Mouse (Mus musculus) hindbrain, embryonic 10.5 days (tissue): ENCODE measurements around the gene Ccdc78. TPM values are rescaled to one million over a fixed set of nuclear protein-coding genes. Genes with fewer than 3 reads are reported as not detected.
"Not testable (repeated sequence)": the region's sequence is repeated elsewhere in the genome, so short reads cannot be mapped to it uniquely, and the experiment has no call there.

Experiments
- DNase-seq: peaks from one replicate; pipeline ENCODE4 v3.0.0-alpha.2; 2017; ENCODE audit warnings: low spot score
- H3K27ac ChIP-seq: fragments of 300-500 bp; sonication (generic); 2 replicates; pipeline ENCODE4 v1.5.1; 2016; ENCODE audit warnings: mild to moderate bottlenecking, moderate library complexity
- H3K27me3 ChIP-seq: fragments of 300-500 bp; sonication (generic); 2 replicates; pipeline ENCODE4 v1.6.1; 2016; ENCODE audit warnings: mild to moderate bottlenecking; ENCODE audit not compliant: poor library complexity, insufficient read depth, severe bottlenecking
- H3K36me3 ChIP-seq: fragments of 300-500 bp; sonication (generic); 2 replicates; pipeline ENCODE4 v1.6.1; 2016; ENCODE audit warnings: mild to moderate bottlenecking, moderate library complexity
- H3K4me1 ChIP-seq: fragments of 300-500 bp; sonication (generic); replicated peaks from 2 replicates; pipeline ENCODE4 v1.6.1; 2016; ENCODE audit warnings: mild to moderate bottlenecking
- H3K4me3 ChIP-seq: fragments of 300-500 bp; sonication (generic); 2 replicates; pipeline ENCODE4 v1.5.1; 2016; ENCODE audit warnings: mild to moderate bottlenecking, moderate library complexity
- H3K9me3 ChIP-seq: fragments of 300-500 bp; sonication (generic); 2 replicates; pipeline ENCODE4 v1.6.1; 2016; ENCODE audit warnings: mild to moderate bottlenecking, moderate library complexity
- WGBS: fragments of 180-500 bp; shearing (Covaris S2); methylation state at CpG from one replicate; pipeline ENCODE4 v1.1.7; 2016; 5-methylcytosine and 5-hydroxymethylcytosine counted together
- polyA plus RNA-seq: library from polyadenylated mRNA; unstranded; fragments of >200 nt; fragmentation: Nextera tagmentation; extraction: Ambion mirVana; gene quantifications from 2 replicates; pipeline ENCODE4 v1.2.1, GENCODE M21; 2016

Gene Ccdc78
- polyA plus RNA-seq, 1 experiment from 2014 or later, result 0.95 TPM

GRCm38 (mm10) chr17:25807452-25807851 lies 21.1 kb downstream of the Ccdc78 start:
- H3K27ac ChIP-seq, result not testable (repeated sequence)
- H3K4me1 ChIP-seq, result peaks cover 59% of the 10 kb centered on the region
- WGBS, result 44% methylated on average over 2 of the region's 2 CpGs

GRCm38 (mm10) chr17:25808028-25808427 lies 21.6 kb downstream of the Ccdc78 start:
- H3K27me3 ChIP-seq, result peaks cover 57% of the 10 kb centered on the region
- peaks cover 57% of the 10 kb centered on the region for H3K4me1 ChIP-seq
- peak overlapping the region; percentile 97 for H3K27ac ChIP-seq
- no peaks in the 10 kb centered on the region for H3K36me3 ChIP-seq
- no peaks in the 10 kb centered on the region for H3K9me3 ChIP-seq
- peak overlapping the region; percentile 87 for H3K4me3 ChIP-seq
- WGBS, result 39% methylated on average over 5 of the region's 5 CpGs
- no peak for DNase-seq

More at GRCm38 (mm10) chr17:25807452-25807851, 21.1 kb downstream of the Ccdc78 start:
- DNase-seq, H3K4me3 ChIP-seq, H3K9me3 ChIP-seq, H3K36me3 ChIP-seq: not testable (repeated sequence)
- H3K27me3 ChIP-seq, result peaks cover 52% of the 10 kb centered on the region

DNA sequence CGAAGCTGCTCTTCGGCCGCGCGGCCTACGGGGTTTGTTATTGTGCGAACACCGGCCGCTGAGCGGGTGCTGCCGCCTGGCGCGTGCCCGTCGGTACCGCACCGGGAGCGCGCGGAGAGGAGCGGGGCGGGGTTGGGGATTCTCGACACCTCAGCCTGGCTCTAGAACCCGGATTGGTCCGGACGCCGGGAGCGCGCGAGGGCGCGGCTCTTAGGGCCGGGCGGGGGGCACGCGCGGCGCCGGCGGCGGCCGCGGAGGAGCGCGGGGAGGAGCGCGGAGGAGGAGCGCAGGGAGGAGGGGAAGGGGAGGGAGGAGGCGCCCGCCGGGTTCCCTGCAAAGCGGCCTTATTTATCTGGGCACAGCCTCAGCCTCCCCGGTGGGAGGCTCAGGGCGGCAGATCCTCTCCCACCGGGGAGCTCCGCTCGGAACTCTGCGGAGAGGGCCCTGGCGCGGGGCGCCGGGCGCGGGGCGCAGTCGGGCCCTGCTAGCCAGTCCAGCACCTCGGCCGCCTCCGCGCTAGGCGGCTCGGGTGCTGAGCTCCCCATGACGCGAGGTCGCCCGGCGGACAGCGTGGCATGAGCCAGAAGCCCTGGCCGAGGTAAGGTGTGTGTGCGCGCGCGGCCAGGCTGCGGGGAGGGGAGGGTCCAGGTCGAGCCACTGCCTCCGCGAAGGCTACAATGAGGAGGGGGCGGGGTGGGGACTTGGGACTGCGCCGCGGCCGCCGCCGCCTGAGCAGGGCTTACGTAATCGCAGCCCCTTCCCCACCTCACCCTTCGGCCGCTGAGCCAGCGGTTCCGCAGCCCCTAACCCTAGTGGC lies 22.6 kb downstream of the Ccdc78 start, which contains the start of gene Fbxl16:
TSS of gene Fbxl16 (plus strand) at position 297 of the 817 bp plus-strand sequence.
- DNase-seq, result peak; percentile 86
- Histone ChIP-seq H3K27me3 (peaks cover 62% of the 10 kb centered on the region), H3K9me3 (no peaks in the 10 kb centered on the region), H3K4me3 (peak within 1 kb of the TSS; percentile 87), H3K36me3 (no peaks in the 10 kb centered on the region), H3K27ac (peak within 1 kb of the TSS; percentile 97), H3K4me1 (peaks cover 53% of the 10 kb centered on the region)
- WGBS, result under 1% methylated on average over 95 of the region's 100 CpGs

- Histone ChIP-seq H3K4me3 (peak overlapping the region; percentile 87), H3K36me3 (no peaks in the 10 kb centered on the region), H3K27ac (peak overlapping the region; percentile 97), H3K9me3 (no peaks in the 10 kb centered on the region), H3K27me3 (peaks cover 68% of the 10 kb centered on the region), H3K4me1 (peaks cover 51% of the 10 kb centered on the region)
- DNase-seq, result peak; percentile 38
- WGBS, result 9% methylated on average over 25 of the region's 25 CpGs
These were observed 23.4 kb downstream of the Ccdc78 start for GRCm38 (mm10) chr17:25809606-25810340.

- H3K9me3 ChIP-seq, result no peaks in the 10 kb centered on the region
- H3K4me1 ChIP-seq, result peaks cover 51% of the 10 kb centered on the region
- H3K27ac ChIP-seq, result no peak overlapping the region
- WGBS, result 74% methylated on average over 4 of the region's 4 CpGs
- DNase-seq, result no peak
- peak overlapping the region; percentile 87 for H3K4me3 ChIP-seq
- H3K36me3 ChIP-seq, result no peaks in the 10 kb centered on the region
- H3K27me3 ChIP-seq, result peaks cover 68% of the 10 kb centered on the region
These were observed 24.5 kb downstream of the Ccdc78 start for GRCm38 (mm10) chr17:25810890-25811289.

- Histone ChIP-seq H3K36me3 (peaks cover 22% of the 10 kb centered on the region), H3K27ac (no peak overlapping the region), H3K4me1 (peaks cover 43% of the 10 kb centered on the region), H3K9me3 (no peaks in the 10 kb centered on the region), H3K27me3 (peaks cover 80% of the 10 kb centered on the region), H3K4me3 (peak overlapping the region; percentile 28)
- WGBS, result 2% methylated on average over 20 of the region's 20 CpGs
- DNase-seq, result peak; percentile 88
These were observed 27.1 kb downstream of the Ccdc78 start for GRCm38 (mm10) chr17:25813471-25813870.

- 87% methylated on average over 11 of the region's 11 CpGs for WGBS
- peaks cover 67% of the 10 kb centered on the region for H3K27me3 ChIP-seq
- no peaks in the 10 kb centered on the region for H3K9me3 ChIP-seq
- H3K36me3 ChIP-seq, result peaks cover 30% of the 10 kb centered on the region
- peaks cover 25% of the 10 kb centered on the region for H3K4me1 ChIP-seq
- H3K4me3 ChIP-seq, result no peak overlapping the region
- H3K27ac ChIP-seq, result no peak overlapping the region
- no peak for DNase-seq
These were observed 31.3 kb downstream of the Ccdc78 start for GRCm38 (mm10) chr17:25817662-25818061.

DNA sequence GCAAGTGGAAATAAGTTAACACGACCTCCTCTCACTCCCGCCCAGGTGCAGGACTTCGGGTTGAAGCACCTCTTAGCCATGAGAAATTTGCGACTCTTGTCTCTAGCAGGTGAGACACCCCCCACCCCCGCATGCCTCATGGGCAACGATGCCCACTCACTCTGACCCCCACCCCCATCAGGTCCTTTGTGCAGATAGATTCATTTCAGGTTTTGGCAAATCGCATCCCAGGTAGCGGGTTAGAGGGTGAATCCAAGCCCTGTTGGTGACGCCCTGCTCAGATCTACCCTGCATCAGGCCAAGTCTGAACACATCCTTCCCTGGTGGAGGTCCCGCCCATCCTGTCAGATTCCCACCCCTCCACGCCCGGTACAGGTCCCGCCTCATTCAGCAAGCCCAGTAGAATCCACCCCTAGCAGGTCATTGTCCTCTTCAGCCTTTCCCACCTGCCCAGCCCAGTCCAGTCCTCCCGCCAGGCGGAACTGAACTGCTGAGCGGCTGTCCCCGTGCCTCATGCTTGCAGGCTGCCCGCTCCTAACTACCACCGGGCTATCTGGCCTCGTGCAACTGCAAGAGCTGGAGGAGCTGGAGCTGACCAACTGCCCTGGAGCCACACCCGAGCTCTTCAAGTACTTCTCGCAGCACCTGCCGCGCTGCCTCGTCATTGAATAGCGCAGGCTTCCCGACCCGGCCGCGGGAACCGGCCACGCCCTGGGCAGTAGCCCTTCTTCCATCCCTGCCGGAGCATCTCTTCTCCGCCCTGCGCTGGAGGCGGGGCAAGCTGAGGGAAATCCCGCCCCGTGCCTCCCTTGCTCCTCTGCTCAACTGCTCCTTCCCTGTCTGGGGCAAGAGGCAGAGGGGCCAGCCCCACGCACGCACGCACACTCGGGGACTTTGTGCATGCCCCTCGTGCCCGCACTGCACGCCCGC lies 32.7 kb downstream of the Ccdc78 start:
- Histone ChIP-seq H3K4me3 (peak overlapping the region; percentile 41), H3K27ac (peak overlapping the region; percentile 26; the same call in 1 of the 2 replicates), H3K9me3 (no peaks in the 10 kb centered on the region), H3K4me1 (peaks cover 24% of the 10 kb centered on the region), H3K27me3 (peaks cover 56% of the 10 kb centered on the region), H3K36me3 (peaks cover 30% of the 10 kb centered on the region)
- 5% methylated on average over 46 of the region's 46 CpGs for WGBS
- DNase-seq, result peak; percentile 35

GRCm38 (mm10) chr17:25823452-25823851 lies 37.1 kb downstream of the Ccdc78 start, which contains the start of gene Wdr24:
Gene Wdr24 (plus strand): TSS chr17:25823627.
- Histone ChIP-seq H3K27ac (peak within 1 kb of the TSS; percentile 88), H3K27me3 (peaks cover 28% of the 10 kb centered on the region), H3K4me1 (peaks cover 66% of the 10 kb centered on the region), H3K4me3 (peak within 1 kb of the TSS; percentile 76), H3K9me3 (no peaks in the 10 kb centered on the region), H3K36me3 (peaks cover 41% of the 10 kb centered on the region)
- peak; percentile 80 for DNase-seq
- under 1% methylated on average over 18 of the region's 18 CpGs for WGBS

DNA sequence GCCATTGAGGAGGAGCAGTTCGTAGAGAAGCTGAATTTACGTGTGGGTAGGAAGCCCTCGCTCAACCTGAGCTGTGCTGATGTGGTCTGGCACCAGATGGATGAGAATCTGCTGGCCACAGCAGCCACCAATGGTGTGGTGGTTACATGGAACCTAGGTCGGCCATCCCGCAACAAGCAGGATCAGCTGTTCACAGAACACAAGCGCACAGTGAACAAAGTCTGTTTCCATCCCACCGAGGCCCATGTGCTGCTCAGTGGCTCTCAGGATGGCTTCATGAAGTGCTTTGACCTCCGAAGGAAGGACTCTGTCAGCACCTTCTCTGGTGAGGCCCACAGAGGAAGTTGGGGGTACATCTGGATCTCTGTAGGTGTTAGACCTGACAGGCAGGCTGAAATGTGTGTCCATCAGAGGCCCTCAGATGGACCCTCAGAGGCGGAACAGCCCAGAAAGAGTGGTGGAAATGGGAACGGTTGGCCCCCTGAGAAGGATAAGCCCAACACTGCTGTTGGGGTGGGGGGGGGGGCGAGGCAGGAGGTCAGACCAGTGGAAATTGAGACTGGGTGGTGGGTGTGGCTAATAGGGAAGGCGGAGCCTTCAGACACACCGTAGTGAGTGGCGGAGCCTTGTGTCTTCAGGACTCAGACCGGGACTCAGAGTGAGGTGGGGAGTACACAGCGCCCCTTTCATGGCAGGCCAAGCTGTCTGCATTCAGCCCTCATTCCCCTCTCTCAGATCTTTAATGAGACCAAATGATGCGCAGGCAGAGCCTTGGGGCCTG lies 38.2 kb downstream of the Ccdc78 start:
- Histone ChIP-seq H3K4me3 (peak overlapping the region; percentile 76), H3K36me3 (peaks cover 36% of the 10 kb centered on the region), H3K27me3 (peaks cover 17% of the 10 kb centered on the region), H3K9me3 (no peaks in the 10 kb centered on the region), H3K27ac (peak overlapping the region; percentile 88), H3K4me1 (peaks cover 68% of the 10 kb centered on the region)
- DNase-seq, result no peak
- WGBS, result 71% methylated on average over 17 of the region's 17 CpGs

DNA sequence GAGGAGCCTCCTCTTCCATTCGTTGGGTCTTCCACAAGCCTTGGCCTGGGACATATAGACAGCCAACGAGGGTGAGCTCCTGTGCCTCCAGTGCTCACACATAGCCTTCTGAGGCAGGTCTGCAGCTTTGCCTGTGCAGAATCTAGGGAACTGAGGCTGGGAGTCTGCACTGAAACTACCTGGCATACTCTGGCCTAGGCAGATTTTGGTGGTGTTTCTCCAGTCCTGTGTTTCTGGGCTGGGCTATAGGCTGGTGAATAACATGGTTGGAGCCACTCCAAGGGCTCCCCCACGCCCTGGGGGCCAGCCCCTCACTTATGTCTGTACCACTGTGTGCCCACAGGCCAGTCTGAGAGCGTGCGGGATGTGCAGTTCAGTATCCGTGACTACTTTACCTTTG lies 38.9 kb downstream of the Ccdc78 start:
- H3K9me3 ChIP-seq, result no peaks in the 10 kb centered on the region

More for the DNA sequence above, 38.9 kb downstream of the Ccdc78 start:
- peaks cover 70% of the 10 kb centered on the region for H3K4me1 ChIP-seq
- no peak for DNase-seq
- peaks cover 41% of the 10 kb centered on the region for H3K36me3 ChIP-seq
- no peak overlapping the region for H3K27ac ChIP-seq
- WGBS, result 87% methylated on average over 6 of the region's 6 CpGs
- peaks cover 10% of the 10 kb centered on the region for H3K27me3 ChIP-seq
- H3K4me3 ChIP-seq, result peak overlapping the region; percentile 76
